Mouse (Mus musculus) heart, embryonic 15.5 days (tissue): Measurements from ENCODE around the gene Hoxa5. TPM values are rescaled to one million over a fixed set of nuclear protein-coding genes. Genes with fewer than 3 reads are reported as not detected.

Experiments
- ATAC-seq: fragments of 200-750 bp; cut with Nextera tagmentation; replicated peaks from 2 replicates; pipeline ENCODE4 v1.8.0; 2017; ENCODE audit warnings: low read depth, moderate TSS enrichment; ENCODE audit not compliant: insufficient number of reproducible peaks, insufficient read depth, low FRiP score
- H3K27ac ChIP-seq: fragments of 300-500 bp; sonication (generic); 2 replicates; pipeline ENCODE4 v1.5.1; 2015; ENCODE audit warnings: mild to moderate bottlenecking, inconsistent platforms
- H3K27me3 ChIP-seq: fragments of 300-500 bp; sonication (generic); 2 replicates; pipeline ENCODE4 v1.6.1; 2015; ENCODE audit warnings: inconsistent platforms
- H3K36me3 ChIP-seq: fragments of 300-500 bp; sonication (generic); 2 replicates; pipeline ENCODE4 v1.6.1; 2015; ENCODE audit warnings: mild to moderate bottlenecking, inconsistent platforms
- H3K4me1 ChIP-seq: fragments of 300-500 bp; sonication (generic); replicated peaks from 2 replicates; pipeline ENCODE4 v1.6.1; 2015; ENCODE audit warnings: inconsistent platforms
- H3K4me2 ChIP-seq: fragments of 300-500 bp; sonication (generic); 2 replicates; pipeline ENCODE4 v1.6.1; 2015; ENCODE audit warnings: inconsistent platforms, mild to moderate bottlenecking, moderate library complexity
- H3K4me3 ChIP-seq: fragments of 300-500 bp; sonication (generic); 2 replicates; pipeline ENCODE4 v1.5.1; 2015; ENCODE audit warnings: mild to moderate bottlenecking, inconsistent platforms
- H3K9ac ChIP-seq: fragments of 300-500 bp; sonication (generic); 2 replicates; pipeline ENCODE4 v1.6.1; 2015; ENCODE audit warnings: mild to moderate bottlenecking, inconsistent platforms
- H3K9me3 ChIP-seq: fragments of 300-500 bp; sonication (generic); replicated peaks from 2 replicates; pipeline ENCODE4 v1.6.1; 2016; ENCODE audit warnings: inconsistent platforms
- WGBS: fragments of 180-500 bp; shearing (Covaris S2); methylation state at CpG from one replicate; pipeline ENCODE4 v1.1.7; 2015; ENCODE audit warnings: mixed read lengths; 5-methylcytosine and 5-hydroxymethylcytosine counted together
- polyA plus RNA-seq: library from polyadenylated mRNA; unstranded; fragments of >200 nt; fragmentation: Nextera tagmentation; extraction: Ambion mirVana; gene quantifications from 2 replicates; pipeline ENCODE4 v1.2.1, GENCODE M21; 2015

The Hoxa5 gene
- polyA plus RNA-seq, 1 experiment from 2014 or later: 2.3 TPM

DNA sequence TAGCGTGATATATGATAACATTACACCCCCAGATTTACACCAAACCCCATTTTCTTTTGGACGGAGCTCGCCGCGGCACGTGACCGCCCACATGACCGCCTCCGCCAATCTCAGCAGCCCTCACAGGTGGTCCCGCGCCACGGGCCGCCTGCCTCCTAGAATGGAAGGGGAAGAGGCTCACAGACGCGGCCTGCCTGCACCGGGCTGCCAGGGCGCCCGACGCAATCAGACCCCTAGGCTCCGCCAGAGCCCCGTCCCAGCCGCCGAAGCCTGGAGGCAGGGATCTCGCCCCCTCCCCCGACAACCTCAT is 13.0 kb upstream of the Hoxa5 start:
- under 1% methylated on average over 25 of the region's 25 CpGs for WGBS
- ATAC-seq: no peak
- no peak overlapping the region for H3K9ac ChIP-seq

DNA sequence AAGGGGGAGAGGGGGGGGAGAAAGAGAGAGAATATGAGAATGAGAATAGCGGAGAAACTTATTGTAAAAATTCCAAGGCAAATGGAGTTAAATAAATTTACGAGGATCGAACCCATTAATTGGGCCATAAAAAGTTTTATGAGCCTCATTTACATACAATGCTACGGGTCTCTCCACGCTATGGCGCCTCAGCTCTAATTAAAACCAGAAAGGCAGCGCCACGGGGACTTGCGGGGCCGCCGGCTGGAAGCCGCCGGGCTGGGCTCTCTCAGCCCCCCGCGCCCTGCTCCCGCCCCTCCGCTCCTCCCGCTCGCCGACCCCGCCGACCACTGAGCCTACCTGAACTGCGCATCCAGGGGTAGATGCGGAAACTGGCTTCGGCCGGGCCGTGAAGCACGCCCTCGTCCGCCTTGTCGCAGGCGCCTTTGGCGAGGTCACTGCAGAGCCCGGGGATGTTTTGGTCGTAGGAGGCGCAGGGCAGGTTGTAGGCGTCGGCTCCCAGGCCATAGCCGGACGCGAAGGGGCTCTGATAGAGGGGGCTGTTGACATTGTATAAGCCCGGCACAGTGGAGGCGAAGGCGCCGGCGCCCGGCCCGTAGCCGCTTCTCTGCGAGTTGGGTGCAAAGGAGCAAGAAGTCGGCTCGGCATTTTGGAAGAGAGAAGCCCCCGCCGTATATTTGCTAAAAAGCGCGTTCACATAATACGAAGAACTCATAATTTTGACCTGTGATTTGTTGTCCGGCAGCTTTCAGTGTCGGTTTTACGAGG is 12.5 kb upstream of the Hoxa5 start:
- peak overlapping the region; percentile 35 for H3K4me3 ChIP-seq
- no peak overlapping the region for H3K9ac ChIP-seq
- H3K4me2 ChIP-seq: peak overlapping the region; percentile 52
- no peak for ATAC-seq
- H3K27me3 ChIP-seq: peaks cover 99% of the 10 kb centered on the region
- WGBS: 2% methylated on average over 60 of the region's 60 CpGs
- H3K9me3 ChIP-seq: no peaks in the 10 kb centered on the region
- H3K36me3 ChIP-seq: no peaks in the 10 kb centered on the region
- H3K4me1 ChIP-seq: peaks cover 31% of the 10 kb centered on the region
- no peak overlapping the region for H3K27ac ChIP-seq

More for the DNA sequence above, 13.0 kb upstream of the Hoxa5 start:
- Histone ChIP-seq H3K9me3 (no peaks in the 10 kb centered on the region), H3K27ac (no peak overlapping the region), H3K4me1 (peaks cover 28% of the 10 kb centered on the region), H3K36me3 (no peaks in the 10 kb centered on the region), H3K27me3 (peaks cover 99% of the 10 kb centered on the region), H3K4me2 (peak overlapping the region; percentile 52), H3K4me3 (peak overlapping the region; percentile 35)

DNA sequence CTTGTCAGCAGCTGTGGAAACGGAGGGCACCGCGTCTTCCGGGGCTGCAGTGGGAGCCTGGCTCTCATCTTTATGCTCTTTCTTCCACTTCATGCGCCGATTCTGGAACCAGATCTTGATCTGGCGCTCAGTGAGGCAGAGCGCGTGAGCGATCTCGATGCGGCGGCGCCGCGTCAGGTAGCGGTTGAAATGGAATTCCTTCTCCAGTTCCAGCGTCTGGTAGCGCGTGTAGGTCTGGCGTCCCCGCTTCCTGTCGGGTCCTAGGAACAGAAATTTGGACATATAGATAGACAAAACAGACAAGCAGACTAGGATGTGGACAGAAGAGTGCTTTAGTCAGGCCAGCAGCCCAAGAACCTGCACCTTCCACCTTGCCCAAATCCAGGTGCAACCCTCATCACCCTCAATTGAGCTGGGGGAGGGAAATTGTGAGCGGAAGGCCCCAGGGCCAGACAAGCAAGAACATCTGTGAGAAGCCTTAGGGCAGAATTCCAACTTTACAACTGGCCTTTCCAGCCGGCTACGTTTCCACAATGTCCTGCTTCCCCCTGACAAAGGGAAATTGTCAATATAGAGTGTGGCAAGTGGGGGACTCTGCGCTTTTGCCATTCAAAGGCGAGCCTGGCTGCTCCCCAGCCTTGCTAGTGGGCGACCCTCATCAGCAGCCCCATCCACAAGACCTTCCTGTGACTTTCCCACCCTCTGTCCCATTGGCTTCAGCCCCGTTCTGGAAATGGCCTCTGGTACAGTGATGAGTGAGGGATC is 11.6 kb upstream of the Hoxa5 start:
- peaks cover 30% of the 10 kb centered on the region for H3K4me1 ChIP-seq
- 5% methylated on average over 30 of the region's 30 CpGs for WGBS
- H3K27me3 ChIP-seq: peaks cover 100% of the 10 kb centered on the region
- H3K4me3 ChIP-seq: no peak overlapping the region
- H3K27ac ChIP-seq: no peak overlapping the region
- no peak overlapping the region for H3K9ac ChIP-seq
- no peaks in the 10 kb centered on the region for H3K9me3 ChIP-seq
- ATAC-seq: no peak
- H3K36me3 ChIP-seq: no peaks in the 10 kb centered on the region
- 0 out of 2 replicates have a peak overlapping the region, but pooled peaks have one; percentile 14 for H3K4me2 ChIP-seq

DNA sequence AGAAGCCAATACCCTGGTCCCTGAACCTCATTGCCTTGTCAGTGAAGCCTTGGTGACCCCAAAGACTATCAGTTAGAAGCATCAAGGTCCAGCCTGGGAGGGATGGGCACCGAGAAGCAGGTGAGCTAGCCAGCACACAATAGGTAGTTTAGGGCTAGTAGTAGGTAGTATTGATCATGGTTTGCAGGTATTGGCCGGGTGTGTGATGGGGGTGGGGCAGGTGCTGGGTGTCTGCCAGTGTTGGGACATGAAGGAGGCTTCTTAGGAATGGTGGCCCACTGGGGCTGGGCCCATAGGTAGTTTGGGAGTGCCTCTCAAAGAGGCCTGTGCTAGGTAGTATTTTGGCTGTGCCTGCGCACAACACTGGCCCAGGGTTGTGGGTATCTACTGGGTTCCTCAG is 10.7 kb upstream of the Hoxa5 start:
- H3K4me1 ChIP-seq: peaks cover 30% of the 10 kb centered on the region
- no peaks in the 10 kb centered on the region for H3K36me3 ChIP-seq
- H3K4me3 ChIP-seq: no peak overlapping the region
- no peak overlapping the region for H3K27ac ChIP-seq
- 34% methylated on average over 3 of the region's 3 CpGs for WGBS
- no peaks in the 10 kb centered on the region for H3K9me3 ChIP-seq
- H3K9ac ChIP-seq: no peak overlapping the region
- ATAC-seq: no peak
- H3K4me2 ChIP-seq: no peak overlapping the region
- H3K27me3 ChIP-seq: peaks cover 100% of the 10 kb centered on the region

- no peaks in the 10 kb centered on the region for H3K36me3 ChIP-seq
- H3K27me3 ChIP-seq: peaks cover 100% of the 10 kb centered on the region
- 23% methylated on average over 5 of the region's 5 CpGs for WGBS
- no peak overlapping the region for H3K27ac ChIP-seq
- H3K4me1 ChIP-seq: peaks cover 30% of the 10 kb centered on the region
- no peak overlapping the region for H3K9ac ChIP-seq
- no peaks in the 10 kb centered on the region for H3K9me3 ChIP-seq
- H3K4me3 ChIP-seq: no peak overlapping the region
- ATAC-seq: no peak
- H3K4me2 ChIP-seq: no peak overlapping the region
Measured at GRCm38 (mm10) chr6:52214271-52214670, 9.9 kb upstream of the Hoxa5 start.

DNA sequence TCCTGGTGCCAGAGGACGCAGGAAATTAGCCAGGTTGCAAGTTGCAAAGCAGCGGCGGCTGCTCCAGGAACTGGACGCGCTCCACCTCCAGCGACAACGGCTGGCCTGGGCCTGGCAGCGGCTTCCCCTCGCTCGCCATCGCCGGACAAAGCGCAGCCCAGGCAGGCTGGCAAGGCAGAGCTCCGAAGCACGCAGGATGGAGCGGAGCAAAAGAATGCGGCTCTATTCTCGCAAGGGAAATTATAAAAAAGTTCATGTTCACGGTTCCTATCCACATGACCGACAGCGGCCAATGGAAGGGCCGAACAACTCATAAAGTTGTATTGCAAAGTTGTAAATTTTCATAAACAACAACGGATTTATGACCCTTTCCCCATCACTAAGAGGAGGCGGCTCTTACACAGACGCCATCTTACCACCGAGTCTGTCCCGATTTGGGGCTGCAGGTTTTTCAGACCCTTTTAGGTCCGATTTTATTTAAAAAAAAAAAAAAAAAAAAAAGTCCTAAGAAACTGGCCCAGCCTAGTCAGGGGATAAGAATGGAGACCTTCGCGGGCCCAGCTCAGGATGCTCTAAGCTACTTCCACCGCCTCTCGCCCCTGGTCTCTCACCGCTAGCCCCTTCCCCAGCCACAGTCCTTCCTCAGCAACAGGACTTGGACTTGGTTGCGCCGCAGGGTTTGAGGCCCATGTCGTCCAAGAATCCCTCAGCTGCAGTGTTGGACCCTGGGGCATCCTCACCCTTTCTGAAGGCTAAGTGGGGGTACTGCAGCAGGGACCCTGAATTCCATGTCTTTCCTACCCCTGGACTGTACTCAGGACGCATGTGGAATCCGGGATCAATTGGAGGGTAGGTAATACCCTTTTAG is 9.0 kb upstream of the Hoxa5 start, which contains the start of the genes Hoxa3 and Gm28308:
TSS of gene Hoxa3 (minus strand) at position 218 of the 868 bp plus-strand sequence.
TSS of gene Gm28308 (minus strand) at position 221 of the 868 bp plus-strand sequence.
- no peak for ATAC-seq

DNA sequence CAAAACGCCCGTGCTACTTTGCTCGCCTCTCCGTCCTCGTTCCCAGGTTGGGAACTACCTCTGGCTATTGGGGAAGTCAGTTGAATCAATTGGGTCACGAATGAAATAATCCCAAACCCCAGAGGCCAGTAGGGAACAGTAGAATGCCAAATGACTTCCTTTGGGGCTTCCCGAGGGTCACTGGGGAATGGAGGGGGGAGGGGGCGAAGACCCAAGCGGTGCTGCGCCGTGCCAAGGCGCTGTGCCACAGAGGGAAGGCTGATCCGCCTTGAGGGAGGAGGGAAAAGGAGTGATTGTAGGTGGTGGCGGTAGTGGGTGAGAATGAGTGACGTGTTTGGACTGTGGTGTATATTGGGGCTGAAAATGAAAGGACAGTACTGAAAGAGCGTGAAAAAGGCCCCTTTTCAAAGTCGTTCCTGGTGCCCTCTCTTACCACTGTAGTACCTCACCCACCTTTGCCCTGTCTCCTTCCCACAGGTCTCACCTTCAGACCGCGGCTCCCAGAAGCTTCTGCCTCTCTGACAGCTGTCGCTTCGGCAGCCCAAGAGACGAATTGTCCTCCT is 8.2 kb upstream of the Hoxa5 start:
- no peak for ATAC-seq
- no peak overlapping the region for H3K9ac ChIP-seq
- H3K27ac ChIP-seq: no peak overlapping the region
- no peaks in the 10 kb centered on the region for H3K9me3 ChIP-seq
- peaks cover 99% of the 10 kb centered on the region for H3K27me3 ChIP-seq
- WGBS: 1% methylated on average over 22 of the region's 22 CpGs
- peak overlapping the region; percentile 57 for H3K4me2 ChIP-seq
- H3K4me3 ChIP-seq: peak overlapping the region; percentile 42
- H3K4me1 ChIP-seq: peaks cover 40% of the 10 kb centered on the region
- no peaks in the 10 kb centered on the region for H3K36me3 ChIP-seq

More for the DNA sequence above, 9.0 kb upstream of the Hoxa5 start, which contains the start of the genes Hoxa3 and Gm28308:
- Histone ChIP-seq H3K9ac (no peak within 1 kb of the TSS), H3K27me3 (peaks cover 100% of the 10 kb centered on the region), H3K9me3 (no peaks in the 10 kb centered on the region), H3K36me3 (no peaks in the 10 kb centered on the region), H3K4me2 (peak within 1 kb of the TSS; percentile 57), H3K27ac (no peak within 1 kb of the TSS), H3K4me3 (peak within 1 kb of the TSS; percentile 42), H3K4me1 (peaks cover 36% of the 10 kb centered on the region)
- 7% methylated on average over 38 of the region's 38 CpGs for WGBS

GRCm38 (mm10) chr6:52211961-52212360 is 7.6 kb upstream of the Hoxa5 start:
- H3K27ac ChIP-seq: no peak overlapping the region
- no peaks in the 10 kb centered on the region for H3K36me3 ChIP-seq
- H3K4me3 ChIP-seq: peak overlapping the region; percentile 42

DNA sequence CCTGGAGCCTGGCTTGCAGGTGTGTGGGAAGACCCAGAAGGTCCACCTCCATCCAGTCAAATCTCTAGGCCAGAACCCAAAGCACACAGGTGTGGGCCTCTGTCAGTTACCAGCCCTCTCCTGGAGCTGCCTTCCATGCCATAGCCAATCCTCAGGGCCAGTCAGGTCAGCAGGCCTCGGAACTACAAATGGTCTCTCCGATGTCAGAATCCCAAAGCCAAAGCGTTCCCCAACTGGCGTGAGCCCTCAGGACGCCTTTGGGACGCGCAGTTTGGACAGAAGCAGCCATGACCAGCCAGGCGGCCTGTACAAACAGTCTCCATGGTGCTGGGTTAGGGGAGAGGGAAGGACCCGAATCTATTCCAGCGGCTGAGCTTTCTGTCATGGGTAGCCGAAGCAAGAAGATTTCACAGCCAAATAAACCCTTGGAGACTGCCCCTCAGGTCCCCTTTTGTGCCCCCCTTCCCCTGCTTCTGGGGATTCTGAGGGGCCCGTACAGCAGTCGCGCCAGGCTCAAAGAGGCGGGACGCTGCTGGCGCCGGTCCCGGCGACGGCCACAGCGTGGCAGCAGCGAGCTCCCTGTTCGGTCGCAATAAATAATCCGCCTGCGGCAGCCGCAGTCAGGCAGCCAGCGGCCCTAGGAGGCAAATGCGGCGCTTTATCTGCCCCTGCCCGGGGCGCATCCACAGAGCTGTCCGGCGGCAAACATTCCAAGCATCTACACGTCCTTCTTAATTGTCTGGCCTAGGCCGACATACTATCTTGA is 7.0 kb upstream of the Hoxa5 start:
- Histone ChIP-seq H3K4me3 (peak overlapping the region; percentile 42), H3K4me1 (peaks cover 33% of the 10 kb centered on the region), H3K4me2 (peak overlapping the region; percentile 57), H3K27me3 (peaks cover 99% of the 10 kb centered on the region), H3K36me3 (no peaks in the 10 kb centered on the region), H3K27ac (no peak overlapping the region), H3K9me3 (no peaks in the 10 kb centered on the region), H3K9ac (no peak overlapping the region)
- 2% methylated on average over 37 of the region's 37 CpGs for WGBS
- ATAC-seq: peak; percentile 48; the same call in 1 of the 2 replicates

More at GRCm38 (mm10) chr6:52211961-52212360, 7.6 kb upstream of the Hoxa5 start:
- Histone ChIP-seq H3K9ac (no peak overlapping the region), H3K27me3 (peaks cover 99% of the 10 kb centered on the region), H3K9me3 (no peaks in the 10 kb centered on the region), H3K4me1 (peaks cover 35% of the 10 kb centered on the region), H3K4me2 (peak overlapping the region; percentile 57)
- 6% methylated on average over 13 of the region's 13 CpGs for WGBS
- no peak for ATAC-seq

DNA sequence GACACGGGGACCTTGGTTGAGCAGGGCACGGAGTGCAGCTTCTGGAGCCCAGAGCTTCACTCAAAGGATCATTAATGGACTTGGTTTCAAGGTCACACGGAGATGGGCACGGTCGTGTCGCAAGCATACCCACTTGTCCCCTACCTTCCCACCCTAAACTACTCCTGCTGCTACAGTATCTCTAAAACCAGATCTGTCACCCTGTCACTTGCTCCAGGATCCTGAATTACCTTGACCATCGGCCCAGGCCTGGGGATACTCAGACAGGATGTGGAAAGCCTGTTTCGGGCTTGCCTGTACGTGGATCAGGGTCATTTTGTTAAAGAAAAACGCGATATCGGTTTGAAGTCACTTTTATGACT is 5.3 kb upstream of the Hoxa5 start:
- peaks cover 29% of the 10 kb centered on the region for H3K4me1 ChIP-seq
- no peak overlapping the region for H3K4me3 ChIP-seq
- WGBS: 20% methylated on average over 12 of the region's 12 CpGs
- no peak overlapping the region for H3K27ac ChIP-seq
- peaks cover 99% of the 10 kb centered on the region for H3K27me3 ChIP-seq
- no peaks in the 10 kb centered on the region for H3K36me3 ChIP-seq
- H3K9me3 ChIP-seq: no peaks in the 10 kb centered on the region
- no peak for ATAC-seq
- H3K4me2 ChIP-seq: no peak overlapping the region
- H3K9ac ChIP-seq: no peak overlapping the region
